Mouse (Mus musculus) C2C12 (cell line): ENCODE measurements around the gene Togaram1.

Experiments
- CEBPB ChIP-seq: IDR thresholded peaks from one replicate; pipeline ENCODE4 v1.6.1; 2011; ENCODE audit warnings: low read depth, mild to moderate bottlenecking, control low read depth, moderate library complexity
- CTCF ChIP-seq: IDR thresholded peaks from one replicate; pipeline ENCODE4 v1.5.1; 2011; ENCODE audit not compliant: control insufficient read depth, insufficient read depth, insufficient read length
- FOSL1 ChIP-seq: IDR thresholded peaks from one replicate; pipeline ENCODE4 v1.8.0; 2011; ENCODE audit warnings: mild to moderate bottlenecking, low read length; ENCODE audit not compliant: poor library complexity, insufficient read depth, severe bottlenecking
- MAX ChIP-seq: IDR thresholded peaks from one replicate; pipeline ENCODE4 v1.6.1; 2011; ENCODE audit warnings: mild to moderate bottlenecking, control low read depth

GRCm38 (mm10) chr12:64937493-64937892 is 28.1 kb upstream of the Togaram1 start:
- TF ChIP-seq CTCF: no peak
- no peak for TF ChIP-seq MAX
- no peak for TF ChIP-seq CEBPB
- TF ChIP-seq FOSL1: no peak
